Mouse (Mus musculus) brown adipose tissue, adult 24 weeks (tissue): Measurements from ENCODE around the gene Areg. TPM values are rescaled to one million over a fixed set of nuclear protein-coding genes. Genes with fewer than 3 reads are reported as not detected.

Experiments
- H3K27ac ChIP-seq: fragments of 200-500 bp; replicated peaks from 2 replicates; pipeline ENCODE4 v1.5.1; 2012; ENCODE audit warnings: low read depth, mild to moderate bottlenecking, low read length
- H3K4me1 ChIP-seq: fragments of 200-500 bp; 2 replicates; pipeline ENCODE4 v1.6.1; 2012; ENCODE audit warnings: low read length, mixed read lengths; ENCODE audit not compliant: control insufficient read depth, insufficient read depth, insufficient read length
- H3K4me3 ChIP-seq: fragments of 200-500 bp; 2 replicates; pipeline ENCODE4 v1.5.1; 2012; ENCODE audit warnings: low read depth, mild to moderate bottlenecking, low read length, moderate library complexity; ENCODE audit not compliant: insufficient read depth
- polyA plus RNA-seq: library from polyadenylated mRNA; stranded (reverse); fragments of >200 nt; gene quantifications from 2 replicates; pipeline ENCODE4 v1.2.4, GENCODE M21; 2012; ENCODE audit not compliant: missing spikeins, insufficient read depth, insufficient read length

Areg gene
- polyA plus RNA-seq, 1 experiment: not detected

GRCm38 (mm10) chr5:91138970-91139369 is 429 bp upstream of the Areg start:
- Histone ChIP-seq H3K4me3 (peak overlapping the region; percentile 52), H3K27ac (no peak overlapping the region), H3K4me1 (no peaks in the 10 kb centered on the region)

GRCm38 (mm10) chr5:91140896-91141448 is 1.6 kb downstream of the Areg start:
- H3K27ac ChIP-seq: no peak overlapping the region
- H3K4me3 ChIP-seq: no peak overlapping the region
- H3K4me1 ChIP-seq: no peaks in the 10 kb centered on the region

- H3K4me3 ChIP-seq: no peak overlapping the region
- no peaks in the 10 kb centered on the region for H3K4me1 ChIP-seq
- H3K27ac ChIP-seq: no peak overlapping the region
These were observed 5.6 kb downstream of the Areg start for GRCm38 (mm10) chr5:91144971-91145370.

GRCm38 (mm10) chr5:91147001-91147400 is 7.6 kb downstream of the Areg start:
- no peaks in the 10 kb centered on the region for H3K4me1 ChIP-seq
- H3K4me3 ChIP-seq: no peak overlapping the region
- H3K27ac ChIP-seq: no peak overlapping the region

GRCm38 (mm10) chr5:91148054-91148453 is 8.7 kb downstream of the Areg start:
- Histone ChIP-seq H3K4me1 (no peaks in the 10 kb centered on the region), H3K4me3 (no peak overlapping the region)

GRCm38 (mm10) chr5:91156677-91157076 is 17.3 kb downstream of the Areg start:
- H3K4me3 ChIP-seq: no peak overlapping the region
- H3K27ac ChIP-seq: no peak overlapping the region
- H3K4me1 ChIP-seq: no peaks in the 10 kb centered on the region

More at GRCm38 (mm10) chr5:91148054-91148453, 8.7 kb downstream of the Areg start:
- no peak overlapping the region for H3K27ac ChIP-seq

- H3K4me3 ChIP-seq: no peak overlapping the region
- H3K4me1 ChIP-seq: no peaks in the 10 kb centered on the region
- H3K27ac ChIP-seq: no peak overlapping the region
These were observed 17.8 kb downstream of the Areg start for GRCm38 (mm10) chr5:91157169-91157568.

- no peaks in the 10 kb centered on the region for H3K4me1 ChIP-seq
- H3K27ac ChIP-seq: no peak overlapping the region
- no peak overlapping the region for H3K4me3 ChIP-seq
These were observed 23.4 kb downstream of the Areg start for GRCm38 (mm10) chr5:91162787-91163186.

- Histone ChIP-seq H3K4me3 (no peak overlapping the region), H3K27ac (no peak overlapping the region), H3K4me1 (no peaks in the 10 kb centered on the region)
These were observed 27.2 kb downstream of the Areg start for GRCm38 (mm10) chr5:91166601-91167000.

- Histone ChIP-seq H3K4me1 (no peaks in the 10 kb centered on the region), H3K4me3 (no peak overlapping the region), H3K27ac (no peak overlapping the region)
These were observed 37.0 kb downstream of the Areg start for GRCm38 (mm10) chr5:91176397-91176796.

GRCm38 (mm10) chr5:91194572-91194971 is 55.2 kb downstream of the Areg start:
- Histone ChIP-seq H3K27ac (no peak overlapping the region), H3K4me3 (no peak overlapping the region), H3K4me1 (no peaks in the 10 kb centered on the region)

Other genes with a start within 250 kb of the Areg start
- gene Cxcl1, start 248.4 kb upstream of the Areg start, polyA plus RNA-seq: 5.5 TPM in 1 of 2 replicates, not detected in the other
- gene Cxcl2, start 235.7 kb upstream of the Areg start, polyA plus RNA-seq: 6.6 TPM in 1 of 2 replicates, not detected in the other
- 27.9 and 48.7 TPM in 2 replicates for gene Mthfd2l, start 208.5 kb upstream of the Areg start, polyA plus RNA-seq
- gene Epgn, start 112.1 kb upstream of the Areg start, polyA plus RNA-seq: not detected in 2 replicates
- not detected in 2 replicates for gene Ereg, start 65.0 kb upstream of the Areg start, polyA plus RNA-seq